Mouse (Mus musculus) thymus, adult 2 months (tissue): ENCODE measurements around the gene Hsd11b1.

ENCODE experiments used
- CTCF ChIP-seq: fragments of 200-500 bp; IDR thresholded peaks from 2 replicates; pipeline ENCODE4 v1.5.1; 2012; ENCODE audit warnings: mild to moderate bottlenecking, control low read depth, low read length, moderate library complexity, borderline replicate concordance; ENCODE audit not compliant: control insufficient read depth, poor library complexity, insufficient read depth; ENCODE audit errors: extremely low read depth
- POLR2A ChIP-seq: fragments of 200-500 bp; IDR thresholded peaks from 2 replicates; pipeline ENCODE4 v1.6.1; 2012; ENCODE audit warnings: mild to moderate bottlenecking, low read length, control low read depth, moderate library complexity; ENCODE audit not compliant: control insufficient read depth, poor library complexity, insufficient read depth; ENCODE audit errors: extremely low read depth

GRCm38 (mm10) chr1:193200640-193201382 lies 63.1 kb downstream of the Hsd11b1 start:
- TF ChIP-seq CTCF (no peak), POLR2A (no peak)
